Mouse (Mus musculus): ENCODE measurements around the gene Nkx1-2. TPM values are rescaled to one million over a fixed set of nuclear protein-coding genes. Genes with fewer than 3 reads are reported as not detected.
A peak's percentile ranks its signal among the peaks of the same experiment; 100 is the strongest.

Gene Nkx1-2
- polyA plus RNA-seq, 1 experiment from 2014 or later = 0.26 TPM

DNA sequence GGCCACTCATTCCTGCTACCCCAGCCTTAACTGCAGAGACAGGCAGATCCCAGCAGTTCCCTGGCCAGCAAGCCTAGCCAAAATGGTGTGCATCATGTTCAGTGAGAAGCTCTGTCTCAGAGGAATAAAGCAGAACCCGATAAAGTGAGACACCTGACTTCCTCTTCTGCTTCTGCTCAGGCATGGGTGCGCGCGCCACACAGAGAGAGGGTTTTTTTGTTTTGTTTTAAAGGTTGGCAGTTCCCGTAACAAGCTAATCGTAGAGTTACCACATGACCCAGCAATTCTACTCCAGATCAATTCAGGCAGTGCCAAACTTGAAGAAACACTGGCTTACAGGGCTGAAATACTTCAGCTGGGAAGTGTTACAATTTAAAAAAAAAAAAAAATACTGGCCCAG is 30.6 kb downstream of the Nkx1-2 start:
- no peaks in the 10 kb centered on the region for H3K27me3 ChIP-seq
- no peak for TF ChIP-seq CTCF (IDR thresholded peaks at IDR 0.05)
- DNase-seq (ENCODE audit: low read depth, low spot score) (no peak), ATAC-seq (no peak)
- ChIA-PET CTCF (no interaction called here), POLR2A (interaction anchor here (0.7 to 1.7 kb wide), 2 partner anchors 9 to 1125 kb away, joined by 4 to 5 read pairs; no protein-coding TSS in a partner anchor)
- in situ Hi-C loops (cut with MboI; ENCODE audit: low pct_unique_long_range_greater_than_20kb) = loop anchor here (25.0 kb wide), 1 partner anchor 1007 kb away; the partner anchor contains the start of gene Bub3

GRCm38 (mm10) chr7:132565831-132566230 is 33.6 kb downstream of the Nkx1-2 start:
- in situ Hi-C loops (cut with MboI; ENCODE audit: low pct_unique_long_range_greater_than_20kb) = loop anchor here (25.0 kb wide), 1 partner anchor 1004 kb away; the partner anchor contains the start of gene Bub3
- no peak for DNase-seq (ENCODE audit: low read depth, low spot score)
- ChIA-PET CTCF (interaction anchor here (1.6 kb wide), 1 partner anchor 73 kb away, joined by 3 read pairs; no protein-coding TSS in a partner anchor), POLR2A (no interaction called here)
- TF ChIP-seq CTCF (IDR thresholded peaks at IDR 0.05) = no peak
- ATAC-seq = no peak
- no peaks in the 10 kb centered on the region for H3K27me3 ChIP-seq

GRCm38 (mm10) chr7:132559138-132559766 is 40.2 kb downstream of the Nkx1-2 start:
- no peak for TF ChIP-seq CTCF (IDR thresholded peaks at IDR 0.05)
- in situ Hi-C loops (cut with MboI; ENCODE audit: low pct_unique_long_range_greater_than_20kb) = loop anchor here (5.0 to 25.0 kb wide), 2 partner anchors 332 to 997 kb away; partner anchors contain the start of gene Bub3
- ChIA-PET POLR2A (interaction anchor here (0.6 to 1.4 kb wide), 3 partner anchors 8 to 293 kb away, joined by 3 to 8 read pairs (median 5); no protein-coding TSS in a partner anchor), CTCF (interaction anchor here (1.5 kb wide), 2 partner anchors 8 to 12 kb away, joined by 3 to 5 read pairs; no protein-coding TSS in a partner anchor)
- H3K27me3 ChIP-seq = no peaks in the 10 kb centered on the region
- DNase-seq (ENCODE audit: low read depth, low spot score) (no peak), ATAC-seq (no peak)

DNA sequence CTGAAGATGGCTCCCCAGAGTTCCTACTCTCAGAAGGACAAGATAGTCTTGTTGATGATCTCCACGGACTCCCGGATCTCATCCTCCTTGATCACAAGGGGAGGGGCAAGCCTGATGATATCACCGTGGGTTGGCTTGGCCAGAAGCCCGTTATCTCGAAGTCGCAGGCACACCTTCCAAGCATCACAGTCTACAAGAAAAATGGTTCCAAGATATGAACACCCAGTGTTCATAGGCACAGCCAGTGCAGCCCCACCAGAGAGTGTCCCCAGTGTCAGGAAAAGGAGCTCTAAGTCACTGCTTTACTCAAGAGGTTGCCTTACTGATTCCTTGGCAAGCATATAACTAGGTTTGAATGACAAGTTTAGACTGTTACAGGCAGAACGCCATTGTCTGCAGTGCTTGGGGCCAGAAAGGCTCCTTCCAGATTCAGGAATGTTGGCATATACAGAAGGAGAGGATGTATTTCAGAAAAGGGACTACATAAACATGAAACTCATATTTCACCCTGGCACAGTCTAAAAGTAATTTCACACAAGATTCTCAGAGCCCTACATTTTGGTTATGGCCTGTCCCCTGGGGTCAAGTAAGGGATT is 41.2 kb downstream of the Nkx1-2 start:
- CTCF ChIA-PET = interaction anchor here (1.5 kb wide), 1 partner anchor 9 kb away, joined by 3 read pairs; no protein-coding TSS in a partner anchor

DNA sequence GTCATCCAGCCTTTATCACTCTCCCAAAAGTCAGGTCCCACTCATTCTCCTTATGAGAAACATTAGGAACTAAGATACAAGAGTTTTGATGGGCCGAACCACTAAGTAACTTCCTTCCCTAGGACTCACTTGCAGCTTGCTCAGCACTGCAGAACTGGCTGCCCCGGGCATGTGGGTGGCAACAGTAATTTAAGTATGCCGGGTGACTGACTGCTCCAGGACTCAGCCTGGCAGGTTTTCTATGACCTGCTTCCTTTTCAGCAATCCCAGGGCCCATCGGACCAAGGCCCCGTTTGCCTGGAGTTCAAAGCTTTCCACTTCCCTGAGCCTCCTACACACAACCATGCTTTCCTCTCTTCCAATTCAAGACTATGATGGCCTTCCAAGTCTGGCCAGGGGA is 42.9 kb downstream of the Nkx1-2 start:
- in situ Hi-C loops (cut with MboI; ENCODE audit: low pct_unique_long_range_greater_than_20kb) = loop anchor here (5.0 to 25.0 kb wide), 2 partner anchors 329 to 994 kb away; partner anchors contain the start of gene Bub3
- TF ChIP-seq CTCF (IDR thresholded peaks at IDR 0.05) = no peak
- DNase-seq (ENCODE audit: low read depth, low spot score) = no peak
- POLR2A ChIA-PET = no interaction called here
- H3K27me3 ChIP-seq = no peaks in the 10 kb centered on the region
- CTCF ChIA-PET = interaction anchor here (1.2 to 2.0 kb wide), 2 partner anchors 8 to 10 kb away, joined by 3 to 7 read pairs; no protein-coding TSS in a partner anchor
- no peak for ATAC-seq

More for the DNA sequence above, 41.2 kb downstream of the Nkx1-2 start:
- ATAC-seq = no peak
- H3K27me3 ChIP-seq = no peaks in the 10 kb centered on the region
- POLR2A ChIA-PET = no interaction called here
- TF ChIP-seq CTCF (IDR thresholded peaks at IDR 0.05) = no peak
- DNase-seq (ENCODE audit: low read depth, low spot score) = no peak
- in situ Hi-C loops (cut with MboI; ENCODE audit: low pct_unique_long_range_greater_than_20kb) = loop anchor here (5.0 to 25.0 kb wide), 2 partner anchors 331 to 996 kb away; partner anchors contain the start of gene Bub3

GRCm38 (mm10) chr7:132555911-132556310 is 43.5 kb downstream of the Nkx1-2 start:
- no peak for DNase-seq (ENCODE audit: low read depth, low spot score)
- ATAC-seq = no peak
- POLR2A ChIA-PET = no interaction called here
- no peaks in the 10 kb centered on the region for H3K27me3 ChIP-seq
- no peak for TF ChIP-seq CTCF (IDR thresholded peaks at IDR 0.05)
- in situ Hi-C loops (cut with MboI; ENCODE audit: low pct_unique_long_range_greater_than_20kb) = loop anchor here (5.0 to 25.0 kb wide), 2 partner anchors 329 to 994 kb away; partner anchors contain the start of gene Bub3
- CTCF ChIA-PET = interaction anchor here (1.2 to 2.0 kb wide), 2 partner anchors 9 to 11 kb away, joined by 3 to 7 read pairs; no protein-coding TSS in a partner anchor

GRCm38 (mm10) chr7:132554091-132554490 is 45.3 kb downstream of the Nkx1-2 start:
- no peak for ATAC-seq
- no peak for TF ChIP-seq CTCF (IDR thresholded peaks at IDR 0.05)
- no peaks in the 10 kb centered on the region for H3K27me3 ChIP-seq
- CTCF ChIA-PET = interaction anchor here (1.2 to 1.6 kb wide), 2 partner anchors 18 to 80 kb away, joined by 3 to 4 read pairs; no protein-coding TSS in a partner anchor
- in situ Hi-C loops (cut with MboI; ENCODE audit: low pct_unique_long_range_greater_than_20kb) = loop anchor here (25.0 kb wide), 1 partner anchor 992 kb away; the partner anchor contains the start of gene Bub3
- POLR2A ChIA-PET = interaction anchor here (0.7 kb wide), 1 partner anchor 460 kb away, joined by 3 read pairs; no protein-coding TSS in a partner anchor
- DNase-seq (ENCODE audit: low read depth, low spot score) = no peak

DNA sequence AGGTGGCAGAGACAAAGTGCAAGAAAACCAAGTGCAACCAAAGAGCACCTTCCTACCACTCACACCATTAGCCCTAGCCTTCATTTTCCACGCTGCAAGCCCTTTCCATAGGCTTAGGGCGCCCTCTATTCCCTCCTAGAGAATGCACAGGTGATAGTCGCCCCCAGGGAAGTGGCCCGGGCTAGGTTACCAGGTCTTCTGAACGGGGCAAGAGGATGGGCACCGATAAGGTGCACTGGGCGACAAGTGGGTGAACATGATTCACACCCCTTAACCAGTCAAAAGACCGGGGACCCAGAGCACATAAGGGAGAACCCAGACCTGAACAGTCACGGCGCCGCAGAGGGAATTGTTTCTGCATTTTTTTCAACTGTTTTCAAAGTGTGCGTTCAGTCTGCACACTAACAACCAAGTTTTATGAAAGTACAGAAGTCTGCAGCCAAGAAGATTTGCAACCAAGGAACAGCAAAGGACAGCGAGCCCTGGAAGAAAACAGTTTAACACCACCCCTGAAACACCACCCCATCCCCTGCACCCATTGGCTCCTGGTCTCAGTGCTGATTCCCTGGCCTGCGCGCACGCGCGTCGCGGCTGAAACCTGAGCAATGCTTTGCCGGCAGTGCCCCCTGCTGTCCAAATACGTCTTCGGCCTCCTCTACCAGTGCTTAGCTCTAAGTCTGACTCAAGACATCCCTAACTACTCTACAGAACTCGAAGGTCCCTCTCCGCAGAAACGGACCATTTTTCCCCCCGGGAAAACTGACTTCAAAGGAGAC is 47.9 kb downstream of the Nkx1-2 start:
- in situ Hi-C loops (cut with MboI; ENCODE audit: low pct_unique_long_range_greater_than_20kb) = loop anchor here (25.0 kb wide), 1 partner anchor 989 kb away; the partner anchor contains the start of gene Bub3
- DNase-seq (ENCODE audit: low read depth, low spot score) (no peak), ATAC-seq (peak; percentile 89)
- ChIA-PET POLR2A (interaction anchor here (0.7 kb wide), 1 partner anchor 89 kb away, joined by 3 read pairs; no protein-coding TSS in a partner anchor), CTCF (interaction anchor here (0.7 to 3.1 kb wide), 16 partner anchors 16 to 330 kb away, joined by 3 to 11 read pairs (median 4); partner anchors contain the start of gene Oat)
- peak; percentile 94 for TF ChIP-seq CTCF (IDR thresholded peaks at IDR 0.05)
- peaks cover 7% of the 10 kb centered on the region for H3K27me3 ChIP-seq

GRCm38 (mm10) chr7:132547126-132547525 is 52.3 kb downstream of the Nkx1-2 start:
- peaks cover 10% of the 10 kb centered on the region for H3K27me3 ChIP-seq
- no peak for TF ChIP-seq CTCF (IDR thresholded peaks at IDR 0.05)
- ChIA-PET POLR2A (no interaction called here), CTCF (no interaction called here)
- no peak for DNase-seq (ENCODE audit: low read depth, low spot score)
- in situ Hi-C loops (cut with MboI; ENCODE audit: low pct_unique_long_range_greater_than_20kb) = loop anchor here (10.0 kb wide), 1 partner anchor 632 kb away; no protein-coding TSS in a partner anchor
- ATAC-seq = no peak

Other genes with a start within 250 kb of the Nkx1-2 start
- 464 TPM for gene Oat, start 23.2 kb downstream of the Nkx1-2 start, polyA plus RNA-seq (2021)
- 23.6 TPM for gene Lhpp, start 11.0 kb upstream of the Nkx1-2 start, polyA plus RNA-seq (2021)
- gene Fam53b, start 214.2 kb upstream of the Nkx1-2 start, polyA plus RNA-seq (2021) = 36.3 TPM